Mouse (Mus musculus): Measurements from ENCODE around the gene Gm10147.
"Not testable (repeated sequence)": the region's sequence is repeated elsewhere in the genome, so short reads cannot be mapped to it uniquely, and the experiment has no call there.

Gene Gm10147

GRCm38 (mm10) chrX:28607742-28608141, at the start of gene Gm10147:
TSS of gene Gm10147 (minus strand) at chrX:28607842.
- DNase-seq (ENCODE audit: low spot score in 2 of 2) = not testable (repeated sequence)
